Mouse (Mus musculus) mouse trophoblast stem cell (cell line): ENCODE results near the gene Gabpb1.

Source experiments
- in situ Hi-C, 2 experiments: fragments of 300-500 bp; cut with MseI, MboI; formaldehyde crosslinking; loops; 2 replicates in 1 of 2; 3 replicates in 1 of 2; pipeline ENCODE4 v1.15.1; 2025

Gabpb1 gene

DNA sequence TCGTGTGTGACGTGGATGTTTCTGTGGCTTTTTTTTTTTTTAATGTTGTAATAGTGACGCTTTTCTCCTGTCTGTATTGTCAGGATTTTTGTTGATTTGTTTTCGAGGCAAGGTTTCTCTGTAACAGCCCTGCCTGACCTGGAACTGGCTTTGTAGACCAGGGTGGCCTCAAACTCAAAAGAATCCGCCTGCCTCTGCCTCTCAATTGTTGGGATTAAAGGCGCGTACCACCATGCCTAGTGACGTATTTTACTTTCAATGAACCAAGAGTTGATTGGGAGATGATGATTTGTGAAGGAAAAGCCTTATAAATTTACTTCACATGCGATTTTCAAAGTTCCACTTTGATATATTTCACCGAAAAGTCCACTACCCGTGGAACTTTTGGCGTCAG is at the start of gene Gabpb1:
Gabpb1 (minus strand) TSS at position 216 of the 394 bp plus-strand sequence.
- in situ Hi-C loops: no loop called here

- in situ Hi-C loops: no loop called here
Observed at GRCm38 (mm10) chr2:126712950-126713349, 36.8 kb upstream of the Gabpb1 start.

- in situ Hi-C loops: no loop called here
Observed at GRCm38 (mm10) chr2:126712526-126712925, 36.4 kb upstream of the Gabpb1 start.

DNA sequence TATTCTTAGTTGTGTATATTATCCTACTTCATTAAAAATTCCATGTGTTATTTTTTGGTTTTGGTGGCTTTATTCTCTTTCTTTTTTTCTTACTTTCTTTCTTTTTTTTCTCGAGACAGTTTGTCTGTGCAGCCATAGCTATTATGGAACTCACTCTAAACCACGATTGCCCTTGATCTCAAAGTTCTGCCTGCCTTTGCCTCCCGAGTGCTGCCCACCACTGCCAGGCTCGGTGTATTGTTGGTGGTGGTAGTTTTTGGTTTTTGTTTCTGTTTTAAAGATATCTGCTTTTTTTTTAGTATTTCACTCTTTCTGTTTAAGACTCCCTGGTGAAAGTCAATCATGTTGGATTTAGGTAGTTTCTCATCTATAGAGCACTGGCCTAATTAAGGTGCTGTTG is 32.2 kb upstream of the Gabpb1 start:
- in situ Hi-C loops: no loop called here

DNA sequence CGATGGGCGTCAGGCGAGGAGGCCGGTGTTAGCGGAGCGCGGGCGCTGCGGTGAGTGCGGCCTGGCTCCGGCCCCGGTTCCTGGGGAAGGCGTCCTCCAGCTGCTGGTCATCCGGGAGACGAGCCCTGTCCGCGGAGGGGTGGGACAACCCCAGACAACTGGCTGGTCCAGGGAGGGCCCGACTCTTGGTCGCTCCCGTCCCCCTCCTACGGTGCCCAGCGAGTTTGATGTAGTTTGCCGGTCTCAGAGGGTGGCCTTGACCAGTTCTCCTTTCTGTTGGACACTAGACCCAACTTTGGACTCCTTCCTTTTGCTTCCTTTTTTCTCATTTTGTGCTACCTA is 31.3 kb upstream of the Gabpb1 start:
- in situ Hi-C loops: no loop called here

DNA sequence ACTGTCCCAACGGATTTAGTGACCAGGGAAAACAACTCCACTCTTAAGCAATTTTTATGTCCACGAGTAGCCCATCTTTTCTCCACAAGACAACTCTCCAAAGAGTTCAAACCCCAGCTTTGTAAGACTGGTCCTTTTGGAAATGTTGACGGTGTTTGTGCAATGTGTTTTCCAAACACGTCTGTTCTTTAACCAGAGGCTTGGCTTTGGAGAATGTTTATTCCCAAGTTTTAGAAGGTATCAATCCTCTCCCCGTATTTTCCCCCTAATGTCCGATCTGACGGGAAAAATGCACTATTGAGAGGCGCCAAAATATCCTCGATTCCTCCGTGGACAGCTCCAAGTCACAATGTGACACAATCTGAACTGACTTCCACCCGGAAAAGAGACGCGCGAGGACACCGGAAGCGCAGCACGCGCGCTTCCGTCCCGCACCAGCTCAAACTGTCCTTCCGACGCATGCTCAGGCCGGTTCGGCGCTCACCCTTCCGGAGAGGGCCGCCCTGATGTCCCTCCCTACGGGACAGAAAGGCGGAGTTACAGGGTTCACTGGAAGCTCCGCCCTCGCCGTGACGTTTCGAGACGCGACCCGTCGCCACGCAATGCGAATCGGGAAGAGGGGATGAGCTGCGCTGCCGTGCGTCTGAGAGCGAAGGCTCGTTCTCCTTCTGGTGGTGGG is 30.8 kb upstream of the Gabpb1 start, which contains the start of gene Usp8:
Usp8 (plus strand) TSS at position 570 of the 679 bp plus-strand sequence.
- in situ Hi-C loops: no loop called here

DNA sequence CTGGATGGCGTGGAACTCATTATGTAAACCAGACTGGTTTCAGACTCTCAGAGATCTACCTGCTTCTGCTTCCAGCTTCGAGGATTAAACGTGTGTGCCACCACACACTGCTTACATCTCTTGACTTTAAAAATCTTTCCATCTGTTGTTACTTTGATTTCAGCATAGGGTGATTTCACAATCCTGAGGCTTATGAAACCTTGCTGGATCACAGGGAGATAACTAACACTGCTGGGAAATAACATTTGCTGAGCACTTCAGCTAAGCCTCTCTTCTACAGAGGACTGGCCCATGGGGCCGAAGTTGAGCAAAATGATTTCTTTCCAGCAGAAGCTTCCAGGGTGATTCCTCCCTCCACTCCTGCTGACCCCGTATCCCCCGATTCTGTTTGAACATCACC is 19.1 kb upstream of the Gabpb1 start:
- in situ Hi-C loops: no loop called here

DNA sequence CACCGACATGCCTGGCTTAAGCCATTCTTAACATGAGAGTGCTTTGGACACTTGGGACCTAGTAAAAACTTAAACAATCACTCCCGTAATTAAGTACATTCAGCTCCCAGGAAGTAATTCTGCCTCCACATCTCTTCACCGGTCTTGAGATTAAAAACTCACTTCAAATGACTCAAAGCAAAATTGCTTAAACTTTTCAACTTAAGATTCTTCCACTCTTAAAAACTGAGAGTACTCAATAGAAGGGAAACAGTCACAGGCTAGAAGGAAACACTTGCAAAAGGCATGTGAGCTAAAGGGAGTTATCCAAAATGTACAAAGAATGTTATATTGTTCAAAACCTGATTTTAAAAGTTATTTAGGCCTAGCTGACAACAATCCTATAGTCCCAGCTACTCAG is 15.2 kb upstream of the Gabpb1 start:
- in situ Hi-C loops: no loop called here

DNA sequence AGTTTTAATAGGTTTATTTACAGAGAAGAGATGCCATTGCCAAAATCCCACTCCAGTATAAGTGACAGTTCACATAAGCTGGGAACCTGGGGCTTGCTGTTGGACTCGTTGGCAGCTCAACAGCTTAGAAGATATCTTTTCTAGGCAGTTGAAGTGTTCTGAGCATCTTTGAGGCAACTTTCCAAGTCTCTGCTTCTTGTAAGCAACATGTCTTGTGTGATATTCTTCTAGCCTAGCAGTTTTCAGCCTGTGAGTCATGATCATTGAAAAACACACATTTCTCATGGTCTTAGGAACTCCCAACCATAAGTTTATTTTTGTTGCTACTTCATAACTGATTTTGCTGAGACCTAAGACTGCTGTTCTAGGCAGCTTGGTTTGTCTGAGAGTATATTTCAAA is 6.8 kb upstream of the Gabpb1 start:
- in situ Hi-C loops: no loop called here

- in situ Hi-C loops: no loop called here
Observed at GRCm38 (mm10) chr2:126682333-126682732, 6.2 kb upstream of the Gabpb1 start.

GRCm38 (mm10) chr2:126677366-126677765 is 1.2 kb upstream of the Gabpb1 start:
- in situ Hi-C loops: no loop called here

DNA sequence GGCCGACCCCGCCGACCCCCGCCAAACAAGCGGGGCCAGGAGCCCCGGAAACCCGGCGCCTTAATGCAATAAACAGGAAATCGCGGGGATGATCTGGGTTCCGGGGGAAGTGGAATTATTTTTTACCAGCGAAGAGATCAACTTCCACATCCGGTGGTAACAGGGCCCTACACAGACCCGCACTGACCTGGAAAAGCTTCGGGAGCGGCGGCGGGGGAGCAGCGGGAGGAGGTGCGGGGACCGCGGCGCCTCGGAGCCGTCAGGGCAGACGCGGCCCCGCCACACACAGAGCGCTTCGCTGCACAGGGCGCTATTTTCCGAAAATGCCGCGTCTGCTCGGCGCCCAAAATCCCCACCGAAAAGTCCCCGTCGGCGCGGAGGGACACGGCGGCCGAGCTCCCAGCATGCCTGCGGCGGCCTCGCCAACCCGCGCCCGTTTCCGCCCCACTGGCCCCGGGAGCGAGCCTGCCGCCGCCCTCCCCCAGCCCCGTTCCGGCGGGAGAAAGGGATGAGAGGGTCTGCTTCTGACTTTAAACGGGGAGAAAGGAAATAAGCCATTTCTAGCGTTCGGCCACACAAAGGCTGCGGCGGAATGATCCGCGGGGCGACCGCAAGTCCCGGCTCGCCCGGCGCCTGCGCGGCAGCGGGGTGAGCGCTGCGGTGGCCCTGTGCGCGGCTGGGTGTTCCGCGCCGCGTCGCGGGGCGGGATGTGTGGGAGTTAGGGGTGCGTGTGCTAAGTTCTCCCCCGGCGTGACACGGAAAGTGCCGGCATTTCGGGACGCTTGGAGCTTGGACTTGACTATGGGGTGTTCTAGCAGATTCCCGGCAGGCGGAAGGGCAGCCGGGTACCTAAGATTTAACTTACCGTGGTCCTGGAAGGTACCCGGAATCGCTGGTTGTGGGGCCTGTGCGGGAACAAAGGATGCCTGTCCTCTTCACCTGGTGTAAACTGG is 692 bp downstream of the Gabpb1 start:
- in situ Hi-C loops: no loop called here

DNA sequence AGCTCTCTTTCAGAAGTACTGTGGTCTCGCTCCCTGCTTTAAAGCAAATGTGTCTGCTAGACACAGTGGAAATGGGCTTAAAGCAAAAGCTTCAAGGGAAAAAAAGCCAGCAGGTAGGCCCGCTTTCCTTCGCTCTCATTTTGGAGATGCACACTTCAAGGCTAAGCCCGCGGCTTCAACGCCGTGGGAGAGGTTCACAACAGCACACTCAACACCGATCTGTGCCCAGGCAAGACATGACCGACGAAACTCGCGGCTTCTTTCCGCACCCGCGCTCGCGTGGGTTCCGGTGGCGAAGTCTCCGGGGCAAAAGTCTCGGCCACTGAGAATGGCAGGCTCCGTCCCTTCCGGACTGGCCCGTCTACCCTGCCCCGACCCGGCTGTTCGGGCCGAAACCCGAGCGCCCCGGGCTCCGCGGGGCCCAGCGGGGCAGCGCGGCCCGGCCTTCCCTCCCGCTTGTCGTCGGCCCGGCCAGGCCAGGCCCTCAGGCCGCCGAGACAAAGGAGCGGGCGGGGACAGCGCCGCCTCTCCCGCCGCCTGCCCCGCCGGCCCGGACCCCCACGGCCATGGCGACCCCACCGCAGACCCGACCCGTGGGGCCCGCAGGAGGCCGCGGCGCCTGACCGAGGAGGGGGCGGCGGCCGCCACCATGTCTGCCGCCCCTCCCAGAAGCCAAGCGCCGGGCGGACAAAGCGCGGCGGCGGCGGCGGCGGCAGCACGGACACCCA is 1.5 kb downstream of the Gabpb1 start:
- in situ Hi-C loops: no loop called here

DNA sequence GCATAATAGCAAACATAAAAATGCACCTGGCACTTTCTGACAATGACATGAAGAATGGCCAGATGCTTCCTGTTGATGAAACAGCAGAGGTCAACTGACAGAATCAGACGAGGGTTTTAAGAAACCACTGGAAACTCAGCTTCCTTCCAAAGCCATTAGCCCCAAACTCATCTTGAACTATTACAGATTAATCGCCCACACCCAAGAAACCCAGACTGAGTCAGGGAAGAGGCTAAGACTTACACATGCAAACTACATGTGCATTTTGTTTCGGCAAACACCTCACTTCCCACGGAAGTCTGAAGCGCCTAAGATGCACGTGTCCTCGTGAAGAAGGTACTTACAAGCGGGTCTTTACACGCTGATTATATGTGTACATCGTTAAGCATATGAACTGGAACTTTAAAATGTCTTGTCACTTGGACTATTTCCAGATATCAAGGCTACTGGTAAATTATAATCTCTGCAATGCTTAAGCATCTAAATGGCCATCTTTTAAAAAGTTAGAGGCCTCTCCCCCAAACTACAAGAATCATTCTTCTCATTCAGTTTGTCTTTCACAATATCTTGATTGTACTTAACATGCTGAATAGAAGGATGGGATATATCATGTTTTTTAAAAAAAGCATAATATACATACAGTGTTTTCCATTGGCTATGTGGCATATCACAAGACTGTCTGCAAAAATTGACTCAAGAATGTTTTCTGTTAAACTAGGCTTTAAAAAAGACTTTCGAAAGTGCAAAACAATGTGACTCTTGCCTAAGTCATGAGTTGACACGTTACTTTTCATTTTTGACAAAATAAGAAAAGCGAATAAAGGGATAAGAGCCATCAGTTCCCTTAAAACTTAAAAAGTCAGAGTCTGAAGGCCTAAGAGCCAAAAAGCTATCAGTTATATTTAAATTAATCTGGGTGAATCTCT is 2.6 kb downstream of the Gabpb1 start:
- in situ Hi-C loops: no loop called here

DNA sequence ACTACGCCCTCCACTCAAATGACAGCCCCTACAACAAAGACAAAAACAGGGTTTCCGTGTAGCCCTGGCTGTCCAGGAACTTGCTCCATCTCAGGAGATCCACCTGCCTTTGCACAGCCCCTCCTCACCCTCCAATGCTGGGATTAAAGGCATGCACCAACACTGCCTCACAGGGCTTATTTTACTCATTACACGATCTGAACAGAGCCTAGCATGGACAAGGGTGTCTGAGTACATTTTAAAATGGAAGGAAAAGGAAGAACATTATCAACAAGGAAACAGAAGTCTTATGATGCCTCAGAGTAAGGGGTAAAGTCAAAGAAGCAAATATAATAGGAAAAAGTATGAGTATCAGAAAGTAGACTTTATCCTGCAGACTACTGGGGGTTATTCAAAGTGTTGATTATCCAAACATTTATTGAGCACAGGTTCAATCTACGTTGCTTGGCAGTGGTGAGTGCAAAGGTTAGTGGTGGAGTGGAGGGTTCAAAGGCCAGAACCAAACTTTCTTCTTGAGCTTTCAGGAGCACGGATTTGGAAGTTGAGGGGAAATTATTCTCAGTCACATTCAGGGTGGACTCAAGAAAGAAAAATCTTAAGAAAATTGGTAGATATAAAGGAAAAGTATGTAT is 7.4 kb downstream of the Gabpb1 start:
- in situ Hi-C loops: loop anchor here in 1 of 2 experiments (10.0 kb wide), 1 partner anchor 74 kb away; no protein-coding TSS in a partner anchor

- in situ Hi-C loops: loop anchor here in 1 of 2 experiments (10.0 kb wide), 1 partner anchor 71 kb away; no protein-coding TSS in a partner anchor
Observed at GRCm38 (mm10) chr2:126665984-126666383, 10.2 kb downstream of the Gabpb1 start.

GRCm38 (mm10) chr2:126663481-126663880 is 12.7 kb downstream of the Gabpb1 start:
- in situ Hi-C loops: loop anchor here in 1 of 2 experiments (10.0 kb wide), 1 partner anchor 69 kb away; no protein-coding TSS in a partner anchor

DNA sequence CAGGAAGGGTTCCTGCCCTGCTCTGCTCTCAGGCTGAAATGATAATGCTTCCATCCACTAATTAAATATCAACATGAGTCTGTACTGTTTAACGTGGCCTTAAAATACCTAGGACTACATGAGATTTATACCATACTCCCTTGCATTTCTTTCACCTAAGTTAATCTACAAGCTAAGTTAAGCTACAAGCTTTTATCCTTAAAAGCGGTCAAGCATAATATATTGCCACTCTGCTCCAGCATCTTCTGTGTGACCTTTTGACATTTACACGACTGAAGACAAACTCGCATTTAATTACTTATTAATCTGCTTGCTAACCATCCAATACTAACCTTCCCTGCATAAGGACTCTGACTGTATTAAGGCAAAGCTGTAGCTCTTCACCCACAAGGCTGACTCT is 23.2 kb downstream of the Gabpb1 start:
- in situ Hi-C loops: no loop called here

DNA sequence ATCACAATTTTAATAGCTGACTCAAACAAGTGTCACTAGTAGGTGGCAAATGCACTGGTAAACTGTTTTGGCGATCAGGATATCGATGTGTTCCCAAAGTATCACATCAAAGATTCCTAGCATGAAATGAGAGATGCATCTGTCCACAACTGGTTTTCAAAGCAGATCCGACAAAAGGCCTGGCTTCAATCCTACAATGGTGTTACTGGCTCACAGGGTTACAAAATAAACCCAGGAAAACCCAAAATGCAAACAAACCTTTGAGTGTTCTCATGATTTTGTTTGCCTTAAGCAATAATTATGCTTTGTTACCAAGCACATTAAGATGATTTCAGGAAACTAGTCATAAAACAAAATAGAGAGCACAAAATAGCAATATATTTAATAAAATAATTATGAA is 28.4 kb downstream of the Gabpb1 start:
- in situ Hi-C loops: no loop called here

DNA sequence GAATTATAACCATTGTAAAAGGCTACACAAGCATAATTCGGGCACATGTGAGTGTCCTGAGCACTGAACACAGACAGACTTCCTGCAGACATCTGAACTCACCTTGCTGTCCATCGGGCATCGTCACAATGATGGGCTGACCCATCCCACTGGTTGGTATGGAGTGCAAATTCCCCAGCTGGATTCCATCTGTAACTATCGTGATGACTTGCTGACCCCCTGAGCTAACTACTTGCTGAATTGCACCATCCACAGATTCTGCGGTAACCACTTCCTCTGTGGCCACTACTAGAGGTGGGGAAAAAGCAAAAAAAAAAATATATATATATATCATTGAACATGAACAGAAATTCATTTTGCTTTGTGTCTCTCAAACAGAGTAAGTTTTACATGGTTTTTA is 29.7 kb downstream of the Gabpb1 start:
- in situ Hi-C loops: no loop called here
